Mouse (Mus musculus): Measurements from ENCODE around the gene Ccdc24. TPM values are rescaled to one million over a fixed set of nuclear protein-coding genes. Genes with fewer than 3 reads are reported as not detected.

Ccdc24 gene
- polyA plus RNA-seq, 1 experiment from 2014 or later = 1.0 TPM

- Histone ChIP-seq H3K4me3 (replicated peaks) (no peak overlapping the region), H3K4me2 (replicated peaks) (no peak overlapping the region), H3K4me1 (replicated peaks) (peaks cover 23% of the 10 kb centered on the region), H3K27me3 (replicated peaks) (no peaks in the 10 kb centered on the region), H3K27ac (no peak overlapping the region), H3K36me3 (peaks cover 24% of the 10 kb centered on the region), H3K9ac (no peak overlapping the region), H3K9me3 (no peaks in the 10 kb centered on the region)
- ATAC-seq = no peak
- 93% methylated on average over 14 of the region's 14 CpGs for WGBS
These were observed 17.7 kb upstream of the Ccdc24 start for GRCm38 (mm10) chr4:117890031-117890430.

- peaks cover 24% of the 10 kb centered on the region for H3K36me3 ChIP-seq
- peaks cover 23% of the 10 kb centered on the region for H3K4me1 ChIP-seq (replicated peaks)
- 91% methylated on average over 15 of the region's 15 CpGs for WGBS
- ATAC-seq = no peak
- no peaks in the 10 kb centered on the region for H3K9me3 ChIP-seq
- H3K4me3 ChIP-seq (replicated peaks) = no peak overlapping the region
- H3K27ac ChIP-seq = no peak overlapping the region
- no peak overlapping the region for H3K9ac ChIP-seq
- no peaks in the 10 kb centered on the region for H3K27me3 ChIP-seq (replicated peaks)
- H3K4me2 ChIP-seq (replicated peaks) = no peak overlapping the region
These were observed 17.1 kb upstream of the Ccdc24 start for GRCm38 (mm10) chr4:117889471-117889870.

GRCm38 (mm10) chr4:117887920-117888319 lies 15.6 kb upstream of the Ccdc24 start:
- no peak for ATAC-seq
- H3K36me3 ChIP-seq = peaks cover 17% of the 10 kb centered on the region
- 78% methylated on average over 2 of the region's 2 CpGs for WGBS
- peaks cover 33% of the 10 kb centered on the region for H3K4me1 ChIP-seq (replicated peaks)
- H3K27ac ChIP-seq = no peak overlapping the region
- H3K27me3 ChIP-seq (replicated peaks) = no peaks in the 10 kb centered on the region
- H3K4me2 ChIP-seq (replicated peaks) = peak overlapping the region; percentile 89
- H3K9ac ChIP-seq = no peak overlapping the region
- H3K4me3 ChIP-seq (replicated peaks) = peak overlapping the region; percentile 95; the same call in 1 of the 2 replicates
- no peaks in the 10 kb centered on the region for H3K9me3 ChIP-seq

DNA sequence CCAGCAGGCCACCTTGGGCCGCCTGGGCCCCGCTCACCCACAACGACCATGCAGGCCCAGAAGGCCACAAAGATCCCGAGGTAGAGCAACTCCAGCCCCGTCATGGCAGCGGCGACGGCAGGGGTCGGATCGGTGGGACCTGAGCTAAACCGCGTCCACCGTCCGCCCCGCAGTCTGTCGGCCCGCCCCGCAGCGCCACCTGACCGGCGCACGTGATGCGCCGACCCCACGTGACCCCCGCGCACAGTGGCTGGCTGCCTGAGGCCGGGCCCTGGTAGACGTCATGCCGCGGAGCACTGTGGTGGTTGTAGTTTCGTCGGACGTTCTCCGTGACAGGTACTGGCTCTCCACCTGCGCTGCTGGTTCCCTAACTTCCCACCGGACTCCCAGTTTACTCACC lies 14.8 kb upstream of the Ccdc24 start, which contains the start of gene Atp6v0b:
Gene Atp6v0b, minus strand, starts transcription at position 201 of the 400 bp plus-strand sequence.
- peak within 1 kb of the TSS; percentile 56 for H3K27ac ChIP-seq
- H3K4me1 ChIP-seq (replicated peaks) = peaks cover 33% of the 10 kb centered on the region
- under 1% methylated on average over 37 of the region's 37 CpGs for WGBS

DNA sequence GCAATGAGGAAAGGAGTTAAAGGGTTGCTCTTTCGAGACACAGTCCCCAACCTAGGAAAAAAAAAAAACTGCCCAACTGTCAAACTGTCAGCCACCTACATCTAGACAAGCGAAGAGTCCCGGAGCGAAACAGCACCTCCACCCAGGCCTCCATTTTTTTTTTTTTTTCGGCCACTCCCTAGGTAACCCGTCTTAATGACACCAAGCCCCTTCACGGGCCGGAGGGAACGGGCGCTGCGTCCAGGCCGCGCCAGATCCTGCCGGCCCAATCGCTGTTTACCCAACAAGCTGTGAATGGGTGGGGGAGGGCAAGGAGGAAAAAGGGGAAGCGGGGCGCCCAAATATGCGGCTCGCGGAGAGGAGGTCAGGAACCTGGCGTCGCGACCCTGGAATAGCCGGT lies 14.3 kb upstream of the Ccdc24 start:
- Histone ChIP-seq H3K4me1 (replicated peaks) (peaks cover 33% of the 10 kb centered on the region), H3K36me3 (peaks cover 17% of the 10 kb centered on the region), H3K4me3 (replicated peaks) (peak overlapping the region; percentile 95), H3K27me3 (replicated peaks) (no peaks in the 10 kb centered on the region), H3K27ac (peak overlapping the region; percentile 56), H3K4me2 (replicated peaks) (peak overlapping the region; percentile 89), H3K9me3 (no peaks in the 10 kb centered on the region), H3K9ac (peak overlapping the region; percentile 91)
- WGBS = 2% methylated on average over 24 of the region's 24 CpGs
- ATAC-seq = peak; percentile 9; the same call in 1 of the 2 replicates

More for the DNA sequence above, 14.8 kb upstream of the Ccdc24 start, which contains the start of gene Atp6v0b:
- Histone ChIP-seq H3K4me3 (replicated peaks) (peak within 1 kb of the TSS; percentile 95), H3K36me3 (peaks cover 17% of the 10 kb centered on the region), H3K9me3 (no peaks in the 10 kb centered on the region), H3K27me3 (replicated peaks) (no peaks in the 10 kb centered on the region), H3K4me2 (replicated peaks) (peak within 1 kb of the TSS; percentile 89), H3K9ac (peak within 1 kb of the TSS; percentile 91)
- ATAC-seq = peak; percentile 90

- Histone ChIP-seq H3K27me3 (replicated peaks) (no peaks in the 10 kb centered on the region), H3K9ac (peak overlapping the region; percentile 91; the same call in 1 of the 2 replicates), H3K36me3 (peaks cover 17% of the 10 kb centered on the region), H3K4me3 (replicated peaks) (peak overlapping the region; percentile 95), H3K9me3 (no peaks in the 10 kb centered on the region), H3K27ac (no peak overlapping the region), H3K4me2 (replicated peaks) (peak overlapping the region; percentile 89), H3K4me1 (replicated peaks) (peaks cover 29% of the 10 kb centered on the region)
- whole genome bisulfite sequencing = 78% methylated on average over 9 of the region's 9 CpGs
- ATAC-seq = no peak
These were observed 13.6 kb upstream of the Ccdc24 start for GRCm38 (mm10) chr4:117885994-117886393.

- no peak overlapping the region for H3K4me3 ChIP-seq (replicated peaks)
- WGBS = 96% methylated on average over 10 of the region's 10 CpGs
- H3K9ac ChIP-seq = no peak overlapping the region
- ATAC-seq = no peak
- H3K36me3 ChIP-seq = peaks cover 12% of the 10 kb centered on the region
- peaks cover 25% of the 10 kb centered on the region for H3K4me1 ChIP-seq (replicated peaks)
- no peak overlapping the region for H3K4me2 ChIP-seq (replicated peaks)
- no peaks in the 10 kb centered on the region for H3K9me3 ChIP-seq
- no peak overlapping the region for H3K27ac ChIP-seq
- no peaks in the 10 kb centered on the region for H3K27me3 ChIP-seq (replicated peaks)
These were observed 12.7 kb upstream of the Ccdc24 start for GRCm38 (mm10) chr4:117885093-117885492.

DNA sequence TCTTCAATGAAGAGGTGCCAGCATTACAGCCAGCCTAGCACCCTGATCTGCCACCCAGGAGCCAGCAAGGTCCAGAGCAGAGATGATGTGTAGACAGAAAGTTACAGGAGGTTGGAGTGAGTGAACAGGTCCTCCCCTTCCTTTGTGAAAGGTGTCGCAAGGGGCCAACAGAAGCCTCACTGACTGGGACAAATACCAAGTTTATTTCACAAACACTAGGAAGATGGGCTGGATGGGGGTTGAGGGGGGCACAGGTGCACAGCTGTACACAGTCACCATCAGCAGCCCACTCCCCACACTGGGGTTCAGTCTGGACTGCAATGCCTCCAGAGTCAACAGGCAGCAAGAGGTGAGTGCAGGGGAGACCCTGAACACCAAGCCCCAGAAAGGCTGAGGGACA lies 11.8 kb upstream of the Ccdc24 start:
- Histone ChIP-seq H3K9ac (no peak overlapping the region), H3K4me3 (replicated peaks) (peak overlapping the region; percentile 77; the same call in 1 of the 2 replicates), H3K9me3 (no peaks in the 10 kb centered on the region), H3K27me3 (replicated peaks) (no peaks in the 10 kb centered on the region), H3K4me2 (replicated peaks) (peak overlapping the region; percentile 92), H3K4me1 (replicated peaks) (peaks cover 25% of the 10 kb centered on the region), H3K27ac (no peak overlapping the region), H3K36me3 (peaks cover 8% of the 10 kb centered on the region)
- no peak for ATAC-seq
- WGBS = 100% methylated on average over 1 of the region's 1 CpGs

- under 1% methylated on average over 93 of the region's 103 CpGs for WGBS
- Histone ChIP-seq H3K4me3 (replicated peaks) (peak within 1 kb of the TSS; percentile 77), H3K4me1 (replicated peaks) (peaks cover 25% of the 10 kb centered on the region), H3K9ac (peak within 1 kb of the TSS; percentile 80), H3K27ac (peak within 1 kb of the TSS; percentile 64; the same call in 1 of the 2 replicates), H3K36me3 (peaks cover 8% of the 10 kb centered on the region), H3K4me2 (replicated peaks) (peak within 1 kb of the TSS; percentile 92), H3K27me3 (replicated peaks) (no peaks in the 10 kb centered on the region), H3K9me3 (no peaks in the 10 kb centered on the region)
- ATAC-seq = peak; percentile 56
These were observed 10.6 kb upstream of the Ccdc24 start, which contains the start of gene B4galt2 for GRCm38 (mm10) chr4:117882701-117883691. Gene B4galt2 (minus strand): TSS chr4:117883487.

- Histone ChIP-seq H3K27ac (no peak overlapping the region), H3K4me1 (replicated peaks) (peaks cover 7% of the 10 kb centered on the region), H3K4me3 (replicated peaks) (no peak overlapping the region), H3K9me3 (no peaks in the 10 kb centered on the region), H3K9ac (no peak overlapping the region), H3K36me3 (peaks cover 17% of the 10 kb centered on the region), H3K4me2 (replicated peaks) (no peak overlapping the region), H3K27me3 (replicated peaks) (no peaks in the 10 kb centered on the region)
- 83% methylated on average over 5 of the region's 5 CpGs for WGBS
- no peak for ATAC-seq
These were observed 6.3 kb upstream of the Ccdc24 start for GRCm38 (mm10) chr4:117878703-117879102.

DNA sequence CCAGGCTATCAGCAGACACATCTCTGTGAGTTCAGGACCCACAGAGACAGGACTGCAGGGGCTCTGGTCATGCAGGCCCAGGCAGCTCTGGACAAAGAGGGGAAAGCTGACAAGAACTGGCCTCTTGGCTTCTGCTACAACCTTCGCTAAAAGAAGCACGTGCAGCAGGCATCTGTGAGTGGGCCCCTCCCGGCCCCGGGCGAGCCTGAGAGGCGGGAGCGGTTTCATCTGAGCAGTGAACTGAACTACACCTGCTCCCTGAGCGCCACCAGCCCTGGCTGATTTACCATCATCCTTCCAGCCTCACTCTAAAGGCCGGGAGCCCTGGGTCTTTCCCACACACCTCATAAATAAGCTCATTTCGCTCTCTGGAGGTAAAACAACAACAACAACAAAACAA lies 5.9 kb upstream of the Ccdc24 start:
- no peak overlapping the region for H3K4me3 ChIP-seq (replicated peaks)
- H3K4me1 ChIP-seq (replicated peaks) = peaks cover 4% of the 10 kb centered on the region; the same call in 1 of the 2 replicates
- peaks cover 20% of the 10 kb centered on the region for H3K36me3 ChIP-seq
- 56% methylated on average over 10 of the region's 10 CpGs for WGBS
- ATAC-seq = no peak
- no peak overlapping the region for H3K9ac ChIP-seq
- no peak overlapping the region for H3K4me2 ChIP-seq (replicated peaks)
- no peaks in the 10 kb centered on the region for H3K27me3 ChIP-seq (replicated peaks)
- no peaks in the 10 kb centered on the region for H3K9me3 ChIP-seq
- H3K27ac ChIP-seq = no peak overlapping the region

GRCm38 (mm10) chr4:117873615-117874014 lies 1.3 kb upstream of the Ccdc24 start:
- no peak overlapping the region for H3K9ac ChIP-seq
- ATAC-seq = no peak

More at GRCm38 (mm10) chr4:117873615-117874014, 1.3 kb upstream of the Ccdc24 start:
- Histone ChIP-seq H3K36me3 (peaks cover 20% of the 10 kb centered on the region), H3K4me1 (replicated peaks) (peaks cover 10% of the 10 kb centered on the region), H3K4me2 (replicated peaks) (no peak overlapping the region), H3K4me3 (replicated peaks) (no peak overlapping the region), H3K27ac (no peak overlapping the region), H3K27me3 (replicated peaks) (no peaks in the 10 kb centered on the region), H3K9me3 (no peaks in the 10 kb centered on the region)
- 88% methylated on average over 9 of the region's 9 CpGs for WGBS

Measured in intestine, embryonic 15.5 days (tissue).